ENCODE assay signal across 8 mouse cellular contexts in genomic region chr10:30718703-30719340, GRCm38 (mm10).
DNase-seq lines count a peak whose midpoint lies in the region; TF ChIP-seq lines count a peak whose summit lies in the region.

No protein-coding gene starts in this region.

- intact Hi-C loops in heart, postnatal 36 days (cut with DNase I): loop anchor here (2.0 to 5.0 kb wide), 3 partner anchors 84 to 117 kb away; partner anchors contain the start of genes Ncoa7 and Trmt11

- H3K4me1 ChIP-seq in bone marrow, adult 2 months (ENCODE audit: control insufficient read depth, insufficient read depth, low read length): peaks cover 4% of the 10 kb centered on the region; the same call in 1 of the 2 replicates
- peaks cover 5% of the 10 kb centered on the region; the same call in 1 of the 2 replicates for H3K4me1 ChIP-seq in embryonic fibroblast, embryonic 13.5 days (ENCODE audit: control insufficient read depth, insufficient read depth, low read length)

- 5% methylated on average over 4 of the region's 4 CpGs for WGBS in bone marrow, adult 2 months

- DNase-seq in layer of hippocampus, adult 11-12 months (ENCODE audit: low spot score): peak; percentile 32
- no peak for DNase-seq in layer of hippocampus, adult 9-10 months (ENCODE audit: low spot score)
- peak; percentile 16 to 31 for DNase-seq in heart, postnatal 36 days
- peak; percentile 10 to 37 for DNase-seq in kidney, postnatal 4 days
- DNase-seq in lung, postnatal 36 days: peak; percentile 84
- peak; percentile 35 for DNase-seq in spleen, adult 12 weeks (ENCODE audit: low spot score)

- H3K4me3 ChIP-seq in bone marrow, adult 2 months (replicated peaks; ENCODE audit: control insufficient read depth, low read depth, low read length): no peak overlapping the region
- no peak overlapping the region for H3K4me3 ChIP-seq in embryonic fibroblast, embryonic 13.5 days (ENCODE audit: insufficient read depth, low read length)

- peak; percentile 50 for TF ChIP-seq CTCF in bone marrow, adult 2 months (IDR thresholded peaks at IDR 0.05; ENCODE audit: control insufficient read depth, insufficient read depth, low read length)
- TF ChIP-seq CTCF in embryonic fibroblast, embryonic 13.5 days (IDR thresholded peaks at IDR 0.05; ENCODE audit: borderline replicate concordance, insufficient read depth, low read length): 0 out of 2 replicates have a peak, but pooled peaks have one; percentile 8

- no peak overlapping the region for H3K27ac ChIP-seq in bone marrow, adult 2 months (ENCODE audit: control insufficient read depth, insufficient read depth, low read depth, low read length, poor library complexity)
- H3K27ac ChIP-seq in embryonic fibroblast, embryonic 13.5 days (ENCODE audit: insufficient read depth, low read length): no peak overlapping the region

- no peak for TF ChIP-seq POLR2A in bone marrow, adult 2 months (IDR thresholded peaks at IDR 0.05; ENCODE audit: borderline replicate concordance, control insufficient read depth, low read depth, low read length)
- no peak for TF ChIP-seq POLR2A in embryonic fibroblast, embryonic 13.5 days (IDR thresholded peaks at IDR 0.05; ENCODE audit: low read depth, low read length)
